Mouse (Mus musculus): ENCODE measurements around the gene Gigyf2. TPM values are rescaled to one million over a fixed set of nuclear protein-coding genes. Genes with fewer than 3 reads are reported as not detected.

Gene Gigyf2
- polyA plus RNA-seq (2014; fragmentation: Nextera tagmentation; extraction: Ambion mirVana), result 29.3 and 30.4 TPM in 2 replicates

DNA sequence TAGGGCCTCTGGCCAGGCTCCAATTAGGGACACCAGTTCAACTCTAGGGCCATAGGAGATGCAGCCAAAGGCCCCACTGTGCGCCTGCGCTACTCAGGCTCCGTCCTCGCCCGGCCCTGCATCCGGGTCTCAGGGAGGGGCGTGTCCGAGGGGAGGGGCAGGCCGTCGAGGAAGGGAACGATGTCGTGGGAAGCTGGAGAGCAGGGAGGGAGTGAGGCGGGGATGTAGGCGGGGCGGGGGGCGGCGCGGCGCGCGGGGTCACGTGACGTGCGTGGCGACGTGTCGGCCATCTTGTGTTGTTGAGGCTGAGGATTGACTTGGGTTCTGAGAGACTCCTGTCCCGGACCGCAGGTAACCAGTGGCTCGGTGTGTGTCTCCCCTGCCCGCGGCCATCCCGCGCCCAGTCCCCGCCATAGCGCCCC lies at the start of gene Gigyf2:
Gene Gigyf2 (plus strand): TSS at position 257 of the 422 bp plus-strand sequence.
- H3K9me3 ChIP-seq (ENCODE audit: control insufficient read depth, low read length), result no peaks in the 10 kb centered on the region
- H3K4me1 ChIP-seq (ENCODE audit: control insufficient read depth in 2 of 2, insufficient read depth in 2 of 2, low read length in 2 of 2), result peaks cover 0 to 5% of the 10 kb centered on the region in 2 experiments; a peak in 1 of 4 replicates
- H3K4me2 ChIP-seq (ENCODE audit: low read length), result peak within 1 kb of the TSS; percentile 86
- under 1% methylated on average over 27 of the region's 36 CpGs for WGBS
- H3K4me3 ChIP-seq (ENCODE audit: control insufficient read depth in 1 of 2, insufficient read depth in 1 of 2, low read depth in 1 of 2, low read length in 2 of 2), result peak within 1 kb of the TSS; percentile 100
- 0 out of 2 replicates have a peak, but pooled peaks cover 5% of the 10 kb centered on the region for H3K36me3 ChIP-seq (ENCODE audit: control insufficient read depth, insufficient read depth, low read length)
- no peaks in the 10 kb centered on the region for H3K27me3 ChIP-seq (ENCODE audit: control insufficient read depth, insufficient read depth, low read length)
- peak within 1 kb of the TSS; percentile 98 for H3K9ac ChIP-seq (ENCODE audit: low read length)
- ATAC-seq (ENCODE audit: insufficient number of reproducible peaks, insufficient read depth, low FRiP score, low read depth), result peak; percentile 97
- peak within 1 kb of the TSS; percentile 84 to 93 for H3K27ac ChIP-seq (replicated peaks in 1 of 2; ENCODE audit: control insufficient read depth in 1 of 2, insufficient read depth in 1 of 2, low read depth in 2 of 2, low read length in 2 of 2)

DNA sequence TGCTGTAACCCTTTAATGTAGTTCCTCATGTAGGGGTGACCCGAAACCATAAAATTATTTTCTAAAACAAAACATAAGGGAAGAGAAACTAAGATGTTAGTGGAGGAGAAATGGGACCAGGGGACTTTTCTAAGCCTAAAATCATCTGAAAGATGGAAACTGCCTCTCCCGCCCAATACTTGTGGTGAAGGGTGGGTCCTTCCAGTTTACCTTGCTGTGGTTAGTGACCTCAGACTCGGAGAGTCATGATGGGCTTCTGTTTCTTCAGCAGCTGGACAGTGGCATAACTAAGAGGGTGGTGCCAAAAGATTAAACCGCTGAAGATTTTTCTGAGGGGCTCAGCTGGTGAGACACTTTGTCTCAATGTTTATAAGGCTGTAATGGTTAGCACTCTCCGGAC lies 46.5 kb upstream of the Gigyf2 start:
- Histone ChIP-seq H3K36me3 (ENCODE audit: control insufficient read depth, insufficient read depth, low read length) (no peaks in the 10 kb centered on the region), H3K27me3 (ENCODE audit: control insufficient read depth, insufficient read depth, low read length) (no peaks in the 10 kb centered on the region), H3K4me2 (ENCODE audit: low read length) (no peak overlapping the region), H3K4me3 (ENCODE audit: control insufficient read depth in 1 of 2, insufficient read depth in 1 of 2, low read depth in 1 of 2, low read length in 2 of 2) (no peak overlapping the region), H3K4me1 (ENCODE audit: control insufficient read depth in 2 of 2, insufficient read depth in 2 of 2, low read length in 2 of 2) (peaks cover 0 to 4% of the 10 kb centered on the region in 2 experiments; a peak in 1 of 4 replicates), H3K9me3 (ENCODE audit: control insufficient read depth, low read length) (no peaks in the 10 kb centered on the region), H3K27ac (replicated peaks in 1 of 2; ENCODE audit: control insufficient read depth in 1 of 2, insufficient read depth in 1 of 2, low read depth in 2 of 2, low read length in 2 of 2) (no peak overlapping the region), H3K9ac (ENCODE audit: low read length) (no peak overlapping the region)
- 71% methylated on average over 5 of the region's 5 CpGs for WGBS
- ATAC-seq (ENCODE audit: insufficient number of reproducible peaks, insufficient read depth, low FRiP score, low read depth), result no peak

DNA sequence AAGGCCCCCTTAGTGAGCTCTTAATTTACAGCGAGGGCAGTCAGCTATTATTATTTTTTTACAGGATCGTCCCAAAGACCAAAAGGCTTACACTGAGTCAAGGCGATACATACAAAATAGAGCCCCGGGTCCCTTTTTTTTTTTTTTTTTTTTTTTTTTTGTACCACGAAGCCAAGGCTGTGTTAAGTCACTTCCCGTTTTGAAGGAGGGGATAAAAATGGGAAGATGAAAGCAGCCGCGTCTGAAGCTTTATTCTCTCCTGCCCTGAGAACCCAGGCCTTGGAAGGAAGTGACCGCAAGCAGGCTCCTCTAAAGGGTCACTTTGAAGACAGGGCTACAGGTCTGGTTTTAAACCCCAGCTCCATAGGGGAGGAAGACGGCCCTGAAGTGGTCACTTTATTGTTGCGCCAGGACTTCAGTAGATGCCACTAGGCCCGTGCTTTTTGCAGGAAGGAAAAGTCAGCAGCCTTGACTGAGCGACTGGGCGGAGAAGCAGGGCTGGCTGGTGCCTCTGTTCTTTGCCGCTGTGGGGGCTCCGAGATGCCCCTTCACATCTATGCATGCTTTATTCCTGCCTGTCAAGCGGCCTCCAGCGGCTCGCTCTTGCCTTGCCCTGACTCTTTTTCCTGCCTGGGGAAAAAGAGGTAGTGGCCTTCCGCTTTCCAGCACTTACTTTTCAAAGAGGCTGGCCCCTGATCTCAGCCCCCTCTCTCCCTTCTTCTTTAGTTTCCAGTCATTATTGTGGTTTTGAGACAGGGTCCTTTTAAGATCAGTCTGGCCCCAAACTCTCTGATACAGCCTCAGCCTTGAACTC lies 45.0 kb upstream of the Gigyf2 start:
- 28% methylated on average over 20 of the region's 20 CpGs for WGBS
- H3K27ac ChIP-seq (replicated peaks in 1 of 2; ENCODE audit: control insufficient read depth in 1 of 2, insufficient read depth in 1 of 2, low read depth in 2 of 2, low read length in 2 of 2), result no peak overlapping the region
- H3K36me3 ChIP-seq (ENCODE audit: control insufficient read depth, insufficient read depth, low read length), result no peaks in the 10 kb centered on the region
- H3K4me3 ChIP-seq (ENCODE audit: control insufficient read depth in 1 of 2, insufficient read depth in 1 of 2, low read depth in 1 of 2, low read length in 2 of 2), result peak overlapping the region; percentile 1 to 17; a peak in 2 of 4 replicates
- ATAC-seq (ENCODE audit: insufficient number of reproducible peaks, insufficient read depth, low FRiP score, low read depth), result no peak
- H3K27me3 ChIP-seq (ENCODE audit: control insufficient read depth, insufficient read depth, low read length), result no peaks in the 10 kb centered on the region
- peaks cover 0 to 4% of the 10 kb centered on the region in 2 experiments; a peak in 1 of 4 replicates for H3K4me1 ChIP-seq (ENCODE audit: control insufficient read depth in 2 of 2, insufficient read depth in 2 of 2, low read length in 2 of 2)
- H3K9ac ChIP-seq (ENCODE audit: low read length), result peak overlapping the region; percentile 47; the same call in 1 of the 2 replicates
- H3K4me2 ChIP-seq (ENCODE audit: low read length), result peak overlapping the region; percentile 45
- no peaks in the 10 kb centered on the region for H3K9me3 ChIP-seq (ENCODE audit: control insufficient read depth, low read length)

DNA sequence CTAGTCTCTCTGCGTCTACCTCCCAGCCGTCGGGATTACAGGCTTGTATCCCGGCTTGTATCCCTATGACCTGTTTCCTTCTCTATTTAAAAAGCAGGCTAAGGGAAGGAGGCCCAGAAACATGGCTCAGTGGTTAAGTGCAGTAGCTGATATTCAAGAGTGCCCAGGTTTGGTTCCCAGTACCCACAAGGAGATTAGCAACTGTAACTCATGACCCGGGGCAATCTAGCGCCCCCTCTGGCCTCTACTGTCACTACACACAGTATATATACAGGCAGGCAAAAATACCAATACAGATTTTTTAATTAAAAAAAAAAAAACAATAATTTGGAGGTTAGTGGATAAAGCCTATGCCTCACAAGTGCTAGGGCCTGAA lies 44.4 kb upstream of the Gigyf2 start:
- Histone ChIP-seq H3K4me2 (ENCODE audit: low read length) (no peak overlapping the region), H3K27me3 (ENCODE audit: control insufficient read depth, insufficient read depth, low read length) (no peaks in the 10 kb centered on the region), H3K36me3 (ENCODE audit: control insufficient read depth, insufficient read depth, low read length) (no peaks in the 10 kb centered on the region), H3K27ac (replicated peaks in 1 of 2; ENCODE audit: control insufficient read depth in 1 of 2, insufficient read depth in 1 of 2, low read depth in 2 of 2, low read length in 2 of 2) (no peak overlapping the region), H3K4me3 (ENCODE audit: control insufficient read depth in 1 of 2, insufficient read depth in 1 of 2, low read depth in 1 of 2, low read length in 2 of 2) (no peak overlapping the region), H3K9me3 (ENCODE audit: control insufficient read depth, low read length) (no peaks in the 10 kb centered on the region), H3K4me1 (ENCODE audit: control insufficient read depth in 2 of 2, insufficient read depth in 2 of 2, low read length in 2 of 2) (peaks cover 0 to 4% of the 10 kb centered on the region in 2 experiments; a peak in 1 of 4 replicates), H3K9ac (ENCODE audit: low read length) (no peak overlapping the region)
- 68% methylated on average over 6 of the region's 6 CpGs for WGBS
- ATAC-seq (ENCODE audit: insufficient number of reproducible peaks, insufficient read depth, low FRiP score, low read depth), result no peak

DNA sequence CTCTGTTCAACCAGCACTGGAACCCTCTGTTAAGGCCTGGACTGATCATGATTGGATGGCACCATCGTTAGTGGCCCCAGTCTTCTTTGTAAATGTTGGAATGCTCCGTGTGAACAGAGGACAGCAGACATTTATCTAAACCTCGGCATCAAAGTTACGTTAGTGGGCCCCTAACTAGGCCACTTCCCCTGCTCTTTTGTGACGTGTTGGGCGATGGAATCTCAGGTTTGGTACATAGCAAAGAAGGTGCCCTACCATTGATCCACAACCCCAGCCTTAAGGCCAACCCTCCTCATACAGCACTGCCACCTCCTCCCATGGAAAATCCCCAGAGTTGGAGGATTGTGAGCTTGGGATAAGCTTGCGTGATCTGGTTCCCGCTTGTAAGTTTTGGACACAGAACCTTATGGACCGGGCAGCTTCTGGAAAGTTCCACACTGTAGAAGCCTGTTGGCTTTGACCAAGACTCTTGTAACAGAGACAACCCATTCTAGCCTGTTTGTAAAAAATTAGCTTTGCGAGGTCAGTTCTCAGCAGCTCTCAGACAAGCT lies 43.3 kb upstream of the Gigyf2 start:
- no peak for ATAC-seq (ENCODE audit: insufficient number of reproducible peaks, insufficient read depth, low FRiP score, low read depth)
- 77% methylated on average over 10 of the region's 10 CpGs for whole genome bisulfite sequencing
- H3K27ac ChIP-seq (replicated peaks in 1 of 2; ENCODE audit: control insufficient read depth in 1 of 2, insufficient read depth in 1 of 2, low read depth in 2 of 2, low read length in 2 of 2), result no peak overlapping the region
- H3K9me3 ChIP-seq (ENCODE audit: control insufficient read depth, low read length), result no peaks in the 10 kb centered on the region
- no peak overlapping the region for H3K9ac ChIP-seq (ENCODE audit: low read length)
- no peak overlapping the region for H3K4me2 ChIP-seq (ENCODE audit: low read length)
- no peak overlapping the region for H3K4me3 ChIP-seq (ENCODE audit: control insufficient read depth in 1 of 2, insufficient read depth in 1 of 2, low read depth in 1 of 2, low read length in 2 of 2)
- H3K36me3 ChIP-seq (ENCODE audit: control insufficient read depth, insufficient read depth, low read length), result no peaks in the 10 kb centered on the region
- no peaks in the 10 kb centered on the region for H3K27me3 ChIP-seq (ENCODE audit: control insufficient read depth, insufficient read depth, low read length)
- peaks cover 0 to 4% of the 10 kb centered on the region in 2 experiments; a peak in 1 of 4 replicates for H3K4me1 ChIP-seq (ENCODE audit: control insufficient read depth in 2 of 2, insufficient read depth in 2 of 2, low read length in 2 of 2)

DNA sequence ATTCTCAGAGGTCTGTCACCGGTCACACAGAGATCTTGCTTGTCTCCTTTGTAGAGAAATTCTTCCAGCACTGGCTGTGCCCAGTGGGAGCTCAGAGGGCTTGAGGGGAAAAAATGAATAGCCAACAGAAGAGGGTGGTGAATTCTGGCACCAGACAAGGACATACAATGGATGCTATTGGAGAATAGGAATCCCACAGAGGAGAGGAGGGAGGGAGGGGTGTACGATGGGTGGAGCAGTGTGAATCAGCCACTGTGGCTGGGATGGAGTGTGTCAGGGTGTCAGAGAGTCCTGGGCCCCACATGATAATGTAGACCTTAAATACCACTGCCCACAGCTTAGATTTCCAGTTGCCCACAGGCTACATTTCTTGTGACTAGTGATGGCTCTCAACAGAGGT lies 39.7 kb upstream of the Gigyf2 start:
- H3K27me3 ChIP-seq (ENCODE audit: control insufficient read depth, insufficient read depth, low read length), result no peaks in the 10 kb centered on the region
- no peaks in the 10 kb centered on the region for H3K9me3 ChIP-seq (ENCODE audit: control insufficient read depth, low read length)
- no peak overlapping the region for H3K4me2 ChIP-seq (ENCODE audit: low read length)
- no peaks in the 10 kb centered on the region for H3K4me1 ChIP-seq (ENCODE audit: control insufficient read depth in 2 of 2, insufficient read depth in 2 of 2, low read length in 2 of 2)
- H3K36me3 ChIP-seq (ENCODE audit: control insufficient read depth, insufficient read depth, low read length), result no peaks in the 10 kb centered on the region
- ATAC-seq (ENCODE audit: insufficient number of reproducible peaks, insufficient read depth, low FRiP score, low read depth), result no peak
- H3K4me3 ChIP-seq (ENCODE audit: control insufficient read depth in 1 of 2, insufficient read depth in 1 of 2, low read depth in 1 of 2, low read length in 2 of 2), result no peak overlapping the region
- H3K9ac ChIP-seq (ENCODE audit: low read length), result no peak overlapping the region
- no peak overlapping the region for H3K27ac ChIP-seq (replicated peaks in 1 of 2; ENCODE audit: control insufficient read depth in 1 of 2, insufficient read depth in 1 of 2, low read depth in 2 of 2, low read length in 2 of 2)
- 73% methylated on average over 2 of the region's 2 CpGs for WGBS

DNA sequence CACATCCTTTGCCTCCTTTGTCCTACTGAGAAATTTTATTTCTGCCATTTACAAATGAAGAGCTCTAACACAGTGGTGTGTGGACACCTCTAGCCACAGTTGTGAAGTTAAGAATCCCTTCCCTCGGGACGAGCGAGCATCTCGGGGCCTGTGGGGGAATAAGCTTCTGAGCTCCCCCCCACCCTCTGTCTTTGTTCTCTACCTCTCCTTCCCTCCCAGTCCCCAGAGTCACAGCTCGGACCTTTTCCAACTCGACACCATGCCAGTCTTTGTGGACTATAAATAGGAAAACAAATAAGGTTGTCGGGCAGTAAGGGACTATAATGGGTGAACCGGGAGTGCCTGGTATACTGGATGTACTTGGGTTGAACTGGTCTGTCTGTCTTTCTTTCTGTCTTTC lies 35.4 kb upstream of the Gigyf2 start:
- no peak for ATAC-seq (ENCODE audit: insufficient number of reproducible peaks, insufficient read depth, low FRiP score, low read depth)
- H3K9ac ChIP-seq (ENCODE audit: low read length), result no peak overlapping the region
- H3K27ac ChIP-seq (replicated peaks in 1 of 2; ENCODE audit: control insufficient read depth in 1 of 2, insufficient read depth in 1 of 2, low read depth in 2 of 2, low read length in 2 of 2), result no peak overlapping the region
- H3K4me1 ChIP-seq (ENCODE audit: control insufficient read depth in 2 of 2, insufficient read depth in 2 of 2, low read length in 2 of 2), result peaks cover 0 to 2% of the 10 kb centered on the region in 2 experiments; a peak in 1 of 4 replicates
- no peaks in the 10 kb centered on the region for H3K36me3 ChIP-seq (ENCODE audit: control insufficient read depth, insufficient read depth, low read length)
- 59% methylated on average over 8 of the region's 8 CpGs for WGBS
- H3K27me3 ChIP-seq (ENCODE audit: control insufficient read depth, insufficient read depth, low read length), result no peaks in the 10 kb centered on the region
- no peaks in the 10 kb centered on the region for H3K9me3 ChIP-seq (ENCODE audit: control insufficient read depth, low read length)
- no peak overlapping the region for H3K4me2 ChIP-seq (ENCODE audit: low read length)
- H3K4me3 ChIP-seq (ENCODE audit: control insufficient read depth in 1 of 2, insufficient read depth in 1 of 2, low read depth in 1 of 2, low read length in 2 of 2), result no peak overlapping the region
